Mouse (Mus musculus): ENCODE data around the gene Klk12.

The Klk12 gene

GRCm38 (mm10) chr7:43796355-43796754, 27.7 kb downstream of the Klk12 start:
- no peak for DNase-seq (ENCODE audit: low read depth)

DNA sequence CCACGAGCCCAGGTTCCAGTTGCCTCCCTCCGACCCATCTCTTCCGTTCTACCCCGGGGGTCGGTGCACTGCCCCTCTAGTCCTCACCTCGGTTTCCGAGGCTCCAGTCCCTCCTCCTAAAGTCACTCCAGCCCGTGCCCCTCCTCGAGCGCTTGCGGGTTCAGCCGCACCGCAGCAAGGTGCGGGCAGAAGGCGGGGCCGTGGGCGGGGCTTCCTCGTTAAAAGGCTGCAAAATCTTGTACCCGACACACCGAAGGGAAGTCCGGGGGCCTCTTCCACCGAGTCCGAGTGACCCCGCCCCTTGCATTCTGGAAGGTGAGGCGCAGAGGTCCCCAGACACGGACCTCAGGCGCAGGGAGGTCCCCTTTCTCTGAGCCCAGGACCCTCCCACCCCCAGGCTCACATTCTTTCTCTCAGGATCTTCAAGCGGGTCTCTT, 28.7 kb downstream of the Klk12 start, which contains the start of gene Klk8:
TSS of gene Klk8 (plus strand) at position 245 of the 437 bp plus-strand sequence.
- DNase-seq (ENCODE audit: low read depth), result no peak

DNA sequence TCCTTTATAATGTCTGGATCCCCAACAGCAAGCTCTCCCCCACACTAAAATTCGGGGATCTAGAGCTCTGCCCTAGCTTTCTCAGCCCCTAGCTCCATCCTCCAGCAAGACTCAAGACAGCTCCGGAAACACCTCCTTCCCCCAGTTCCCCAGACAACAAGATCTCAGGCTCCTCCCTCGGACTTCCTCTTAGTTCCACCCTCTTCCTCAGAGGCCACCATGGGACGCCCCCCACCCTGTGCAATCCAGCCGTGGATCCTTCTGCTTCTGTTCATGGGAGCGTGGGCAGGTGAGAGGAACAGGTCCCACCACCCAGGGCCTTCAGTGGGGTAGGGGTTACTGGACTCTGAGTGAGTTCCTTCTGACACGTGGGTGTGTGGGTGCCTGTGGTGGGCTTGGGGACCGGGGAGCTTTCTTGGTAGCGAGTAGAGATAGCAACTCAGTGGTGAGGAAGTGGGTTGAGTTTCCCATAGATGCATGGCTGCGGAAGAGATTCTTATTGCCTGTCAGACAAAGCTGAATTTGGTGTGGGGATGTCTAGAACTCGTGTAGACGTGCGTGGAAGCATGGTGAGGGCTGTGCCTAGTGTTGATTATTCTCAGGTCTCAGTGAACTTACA, 29.3 kb downstream of the Klk12 start:
- DNase-seq (ENCODE audit: low read depth), result no peak

- no peak for DNase-seq (ENCODE audit: low read depth)
Measured at GRCm38 (mm10) chr7:43799876-43800275, 31.2 kb downstream of the Klk12 start.

GRCm38 (mm10) chr7:43810994-43811393, 42.3 kb downstream of the Klk12 start, which contains the start of gene Klk7:
Gene Klk7, plus strand, starts transcription at chr7:43811294.
- no peak for DNase-seq (ENCODE audit: low read depth)

DNA sequence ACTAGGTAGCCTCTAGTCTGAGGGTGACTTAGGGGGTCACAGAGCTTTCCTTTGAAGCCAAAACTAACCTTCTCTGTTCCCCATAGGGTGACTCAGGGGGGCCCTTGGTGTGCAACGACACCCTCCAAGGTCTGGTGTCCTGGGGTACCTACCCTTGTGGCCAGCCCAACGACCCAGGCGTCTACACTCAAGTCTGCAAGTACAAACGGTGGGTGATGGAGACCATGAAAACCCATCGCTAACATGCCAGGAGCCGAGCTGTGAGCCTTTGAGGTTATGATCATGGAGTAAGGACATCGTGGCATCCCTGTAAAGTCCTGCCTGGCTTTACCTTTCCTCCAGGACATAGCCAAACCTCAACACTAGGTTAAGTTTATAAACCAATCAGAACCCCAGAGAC, 46.5 kb downstream of the Klk12 start:
- no peak for DNase-seq (ENCODE audit: low read depth)

DNA sequence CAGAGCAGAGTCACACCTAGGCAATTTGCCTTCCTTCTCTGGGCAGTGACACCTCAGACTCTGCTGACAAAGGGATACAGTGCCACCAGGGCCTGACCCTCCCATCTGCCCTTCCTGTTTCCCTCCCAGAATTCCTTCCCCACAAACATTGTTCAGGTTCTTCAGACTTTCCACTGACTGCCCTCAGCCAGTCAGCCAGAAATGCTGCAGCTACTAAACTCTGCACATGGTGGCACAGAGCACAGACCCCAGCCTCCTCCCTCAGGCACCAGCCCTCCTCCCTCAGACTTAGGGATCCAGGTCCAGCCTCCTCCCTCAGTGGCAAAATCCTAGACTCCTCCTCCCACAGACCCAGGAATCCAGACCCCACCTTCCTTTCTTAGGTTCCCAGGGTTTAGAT, 48.0 kb downstream of the Klk12 start:
- DNase-seq (ENCODE audit: low read depth), result no peak

- DNase-seq (ENCODE audit: low read depth), result no peak
Measured at GRCm38 (mm10) chr7:43821581-43821980, 52.9 kb downstream of the Klk12 start.

Measured in 416B (cell line).